Mouse (Mus musculus) heart, postnatal 25 days (tissue): ENCODE measurements at regions not wholly inside any gene's neighbourhood (a gene's known extent, or its start where the extent isn't known, plus 50 kb on each side); places are given as distances from the start of the nearest gene placed in this dataset.

Source experiments
- DNase-seq: peaks from one replicate; pipeline ENCODE4 v3.0.0; 2022; ENCODE audit warnings: low spot score
- intact Hi-C: fragments of 180-260 bp; cut with DNase I; formaldehyde crosslinking; loops from one replicate; pipeline ENCODE4 v1.15.1; 2025

DNA sequence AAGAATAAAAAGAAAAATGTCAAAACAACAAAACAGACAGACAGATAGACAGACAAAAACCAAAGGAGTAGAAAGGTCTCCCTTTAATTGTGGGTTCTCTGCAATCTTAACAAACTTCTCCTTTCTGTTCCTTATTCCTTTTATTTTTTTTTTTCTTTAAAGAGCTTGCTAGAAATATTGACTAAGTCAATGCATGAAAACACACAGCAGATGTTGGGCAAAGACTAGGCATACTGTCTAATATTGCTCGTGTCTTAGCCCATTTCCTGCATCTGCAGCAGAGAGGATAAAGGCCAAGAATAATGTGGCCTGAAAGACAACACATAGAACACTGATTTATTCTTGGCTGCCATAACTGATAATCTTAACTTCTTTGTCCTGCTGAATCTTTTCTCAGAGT is 295.6 kb downstream of the Kctd12 start:
- intact Hi-C loops = no loop called here
- DNase-seq = no peak

GRCm38 (mm10) chr14:102676582-102676981 is 305.9 kb downstream of the Kctd12 start:
- intact Hi-C loops = no loop called here
- DNase-seq = no peak

DNA sequence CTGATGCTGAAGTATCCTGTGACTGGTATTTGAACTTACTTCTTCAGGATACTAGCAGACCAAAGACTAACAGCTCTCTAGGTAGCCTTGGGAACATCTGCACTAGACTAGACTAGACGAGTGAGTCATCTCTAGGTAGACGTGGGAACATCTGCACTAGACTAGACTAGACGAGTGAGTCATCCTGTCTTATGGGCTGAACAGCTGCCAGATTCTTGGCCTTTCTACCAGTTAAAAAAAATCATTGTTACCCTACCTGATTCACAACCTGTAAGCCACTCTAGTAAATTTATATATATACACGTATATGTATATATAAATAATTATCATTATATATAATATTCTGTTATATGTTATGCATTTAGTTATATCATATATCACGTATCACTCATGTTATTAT is 307.8 kb downstream of the Kctd12 start:
- no peak for DNase-seq
- intact Hi-C loops = no loop called here

DNA sequence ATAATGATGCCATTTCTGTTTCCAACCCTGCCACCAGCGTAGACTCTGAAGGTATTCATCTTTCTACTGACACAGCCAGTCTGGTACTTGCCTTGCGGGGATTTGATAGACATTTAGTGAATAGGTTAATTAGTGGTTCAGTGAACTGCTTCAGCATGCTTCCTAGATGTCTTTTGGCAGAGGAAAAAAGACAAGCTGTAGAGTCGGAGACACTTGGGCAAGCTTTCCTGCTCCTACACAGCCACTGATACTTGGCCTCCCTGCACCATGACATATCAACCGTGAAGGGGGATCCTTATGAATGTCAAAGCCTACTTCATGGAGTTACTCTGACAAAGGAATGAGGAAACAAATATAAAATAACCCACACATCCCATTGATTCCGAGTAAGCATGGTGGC is 308.7 kb downstream of the Kctd12 start:
- intact Hi-C loops = no loop called here
- DNase-seq = no peak

- intact Hi-C loops = no loop called here
- no peak for DNase-seq
Measured at GRCm38 (mm10) chr14:102663240-102663639, 319.2 kb downstream of the Kctd12 start.

DNA sequence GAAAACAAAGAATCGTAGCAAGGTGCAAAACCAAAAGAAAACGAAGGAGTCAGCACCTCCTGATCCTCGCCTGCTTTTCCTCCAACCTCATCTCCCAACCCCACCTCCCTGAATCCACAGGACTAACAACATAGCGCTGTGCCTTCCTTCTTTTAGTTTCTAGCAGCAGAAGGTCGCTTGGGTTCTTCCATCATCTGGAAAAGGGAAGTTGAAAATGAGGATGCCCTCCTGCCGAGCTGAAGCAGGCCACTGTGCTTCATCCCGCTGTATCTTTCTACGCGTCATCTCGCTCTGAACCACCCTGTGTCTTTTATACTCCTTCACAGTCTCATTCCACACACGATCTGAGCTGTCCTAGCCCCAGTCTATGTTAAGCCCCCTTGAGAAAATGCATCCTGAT is 322.1 kb downstream of the Kctd12 start:
- intact Hi-C loops = no loop called here
- DNase-seq = no peak

GRCm38 (mm10) chr14:102656235-102656634 is 326.2 kb downstream of the Kctd12 start:
- no peak for DNase-seq
- intact Hi-C loops = no loop called here

DNA sequence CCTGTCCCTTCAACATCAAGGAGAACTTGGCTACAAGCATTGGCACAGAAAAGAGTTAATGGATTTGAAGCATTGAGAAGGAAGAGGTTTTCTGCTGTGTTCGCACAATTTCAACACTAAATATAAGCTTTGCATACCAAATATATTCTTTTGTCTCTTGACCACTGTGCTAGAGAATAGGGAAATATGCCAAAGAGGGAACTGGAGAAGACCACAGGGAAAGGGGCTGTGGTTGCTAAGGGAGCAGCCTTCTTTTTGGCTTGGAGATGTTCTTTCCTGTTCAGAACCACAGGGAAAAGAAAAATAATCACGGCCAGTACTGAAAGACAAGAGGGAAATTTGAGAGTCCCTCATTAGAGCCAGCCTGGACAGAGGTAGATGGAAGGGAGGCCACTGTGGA is 352.8 kb downstream of the Kctd12 start:
- intact Hi-C loops = no loop called here

DNA sequence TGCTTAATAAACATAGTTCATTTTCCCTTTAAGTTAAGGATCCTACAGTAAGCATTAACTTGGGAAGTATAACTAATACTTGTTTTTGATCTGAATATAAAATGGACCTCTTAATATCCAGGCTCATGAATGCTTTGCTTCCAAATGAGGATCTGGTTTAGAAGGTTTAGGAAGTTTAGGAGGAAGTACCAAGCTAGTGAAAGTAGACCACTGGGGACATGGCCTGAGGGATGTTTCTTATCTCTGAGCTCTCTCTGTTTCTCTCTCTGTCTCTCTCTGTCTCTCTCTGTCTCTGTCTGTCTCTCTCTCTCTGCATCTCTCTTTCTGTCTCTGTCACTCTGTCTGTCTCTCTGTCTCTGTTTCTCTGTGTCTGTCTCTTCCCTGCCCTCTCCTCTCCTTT is 360.9 kb downstream of the Kctd12 start:
- no peak for DNase-seq
- intact Hi-C loops = no loop called here

More for the DNA sequence above, 352.8 kb downstream of the Kctd12 start:
- DNase-seq = no peak

DNA sequence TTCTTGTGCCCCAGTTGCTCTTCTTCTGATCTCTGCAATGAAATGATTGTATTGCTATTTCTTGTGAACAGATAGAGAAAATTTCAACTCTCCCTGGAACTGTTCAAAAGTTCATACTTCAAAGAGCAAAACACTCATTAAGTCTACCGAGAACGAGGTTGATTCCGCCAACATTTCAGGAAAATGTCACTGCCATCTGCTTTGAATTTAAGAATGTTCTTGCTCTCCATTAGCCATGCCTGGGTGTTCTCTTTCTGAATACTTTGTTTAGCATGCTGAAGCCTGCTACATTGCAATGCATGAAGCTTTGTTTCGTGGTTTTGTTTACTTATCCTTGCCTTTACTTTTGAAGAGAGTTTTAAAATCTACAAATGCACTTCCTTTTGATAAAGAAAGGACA is 363.4 kb downstream of the Kctd12 start:
- intact Hi-C loops = no loop called here
- no peak for DNase-seq

DNA sequence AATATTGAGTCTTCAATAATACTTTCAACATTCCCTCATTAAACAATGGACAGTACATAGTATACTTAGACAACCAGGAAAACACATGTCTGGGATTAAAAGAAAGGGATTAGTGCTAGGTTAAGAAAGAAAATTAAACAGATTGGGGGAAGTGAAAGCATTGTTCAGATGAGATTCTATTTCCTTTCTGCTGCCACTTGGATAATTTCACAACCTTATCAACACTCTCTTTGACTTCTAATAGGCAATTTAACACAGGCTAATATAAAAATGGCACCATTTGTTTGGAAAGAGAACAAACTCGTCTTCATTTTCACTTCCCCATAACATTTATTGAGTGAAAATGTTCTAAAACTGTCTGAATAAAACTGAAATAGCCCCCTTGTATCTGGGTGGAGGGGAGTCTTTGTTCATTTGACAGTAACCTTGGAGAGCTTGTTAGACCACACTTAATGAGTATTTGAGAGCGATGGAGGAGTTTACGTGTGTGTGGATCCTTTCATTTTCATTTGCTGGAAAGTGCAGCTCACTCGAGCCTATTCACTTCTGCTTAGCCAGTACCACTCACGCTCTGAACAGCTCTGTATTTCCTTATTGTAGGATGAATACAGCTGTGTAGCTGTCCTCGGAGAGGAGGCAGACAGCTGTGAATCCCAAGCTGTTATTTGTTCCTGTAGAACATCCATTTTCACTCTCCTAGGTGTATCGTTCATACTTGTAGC is 366.7 kb downstream of the Kctd12 start:
- intact Hi-C loops = no loop called here
- no peak for DNase-seq

DNA sequence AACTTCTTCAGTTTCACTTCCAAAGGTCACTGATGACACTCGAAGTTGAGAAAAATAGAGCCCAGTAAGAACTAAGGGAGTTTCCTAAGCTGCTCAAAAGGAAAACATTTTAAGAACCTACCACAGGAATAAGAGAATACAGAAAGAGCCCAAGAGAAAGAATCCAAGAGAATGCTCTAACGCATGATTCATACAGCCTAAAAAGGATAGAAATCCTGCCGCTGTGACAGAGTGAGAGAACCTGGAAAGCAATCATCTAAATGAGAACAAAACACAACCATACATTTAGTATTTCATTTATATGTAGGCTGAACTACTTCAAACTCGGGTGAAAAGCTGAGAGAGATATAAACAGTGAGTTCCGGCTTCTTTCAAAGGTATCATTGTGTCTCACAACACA is 376.4 kb downstream of the Kctd12 start:
- intact Hi-C loops = no loop called here
- no peak for DNase-seq

- intact Hi-C loops = no loop called here
- DNase-seq = no peak
Measured at GRCm38 (mm10) chr14:102594850-102595249, 387.6 kb downstream of the Kctd12 start.

GRCm38 (mm10) chr14:102553781-102554180 is 428.7 kb downstream of the Kctd12 start:
- DNase-seq = no peak
- intact Hi-C loops = no loop called here

- intact Hi-C loops = no loop called here
- no peak for DNase-seq
Measured at GRCm38 (mm10) chr14:102552598-102552997, 429.8 kb downstream of the Kctd12 start.

GRCm38 (mm10) chr14:102524894-102525577 is 457.4 kb downstream of the Kctd12 start:
- intact Hi-C loops = no loop called here
- no peak for DNase-seq

DNA sequence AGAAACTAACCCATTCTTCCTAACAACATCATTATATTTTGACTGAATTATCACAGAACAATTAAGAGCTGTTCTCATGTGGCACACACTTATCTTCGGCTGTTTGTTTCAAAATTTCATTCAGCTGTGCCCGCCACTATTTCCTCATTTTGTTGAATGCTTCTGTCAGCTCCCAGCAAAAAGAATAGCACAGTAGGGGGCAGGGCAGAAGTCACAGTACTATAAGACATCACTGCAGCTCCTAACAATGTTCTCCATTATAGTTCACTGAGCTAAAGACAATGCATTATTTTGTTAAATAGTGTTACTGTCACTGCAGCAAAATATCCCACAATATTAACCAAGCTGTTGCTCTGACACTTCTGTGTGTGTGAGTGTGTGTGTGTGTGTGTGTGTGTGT is 465.7 kb downstream of the Kctd12 start:
- intact Hi-C loops = no loop called here
- no peak for DNase-seq

DNA sequence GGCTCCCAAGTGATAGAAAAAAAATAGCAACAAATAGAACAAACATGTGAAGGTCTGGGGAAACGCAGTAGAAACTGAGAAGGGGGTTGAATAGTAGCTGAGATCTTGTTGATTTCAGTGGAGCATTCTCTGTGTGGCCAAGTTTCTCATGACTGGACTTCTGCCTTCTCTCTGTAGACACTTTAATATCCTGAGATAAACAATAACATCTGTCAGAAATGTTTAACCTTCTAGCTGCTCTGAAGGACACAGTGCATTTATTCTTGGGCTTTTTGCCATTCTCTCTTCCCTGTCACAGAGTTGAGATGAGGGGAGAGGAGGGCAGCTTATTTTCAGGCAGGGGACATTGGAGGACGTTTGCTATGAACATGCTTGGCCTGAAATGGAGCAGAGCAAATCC is 467.9 kb downstream of the Kctd12 start:
- intact Hi-C loops = loop anchor here (5.0 kb wide), 1 partner anchor 468 kb away; the partner anchor contains the start of gene Kctd12
- no peak for DNase-seq

- intact Hi-C loops = loop anchor here (2.0 to 5.0 kb wide), 2 partner anchors 470 to 566 kb away; partner anchors contain the start of gene Kctd12
- DNase-seq = no peak
Measured at GRCm38 (mm10) chr14:102512651-102513050, 469.8 kb downstream of the Kctd12 start.

DNA sequence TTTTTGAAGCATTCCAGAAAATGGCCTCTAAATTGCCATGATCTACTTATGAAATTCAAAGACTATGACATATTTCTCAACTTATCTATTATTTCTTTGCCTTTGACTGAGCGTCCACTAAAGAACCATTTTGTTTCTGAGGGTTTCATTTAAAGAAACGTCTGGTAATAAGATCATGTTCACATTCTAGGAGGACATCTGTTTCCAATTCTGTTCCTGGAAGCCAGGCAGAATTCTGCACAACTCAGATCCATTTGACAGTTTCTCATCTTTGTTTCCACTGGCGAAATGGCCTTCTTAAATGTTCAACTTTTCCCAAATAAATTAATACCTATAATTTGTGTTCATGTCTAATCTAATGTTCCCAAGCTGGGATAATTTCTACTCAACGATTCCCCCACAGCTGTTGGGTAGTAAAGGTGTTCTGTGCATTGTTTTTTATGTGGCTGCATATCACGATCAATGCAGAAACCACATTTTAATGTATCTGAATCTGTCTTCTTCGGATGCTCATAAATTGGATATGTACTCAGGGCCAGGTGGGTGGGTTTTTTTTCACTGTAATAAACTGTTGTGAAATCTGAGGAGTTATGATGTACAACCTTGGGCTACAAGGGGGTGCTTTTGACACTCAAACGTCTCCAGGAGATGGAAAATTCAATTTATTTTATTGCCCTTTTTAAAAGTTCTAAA is 470.6 kb downstream of the Kctd12 start:
- no peak for DNase-seq
- intact Hi-C loops = loop anchor here (2.0 to 5.0 kb wide), 3 partner anchors 331 to 565 kb away; partner anchors contain the start of gene Kctd12

- intact Hi-C loops = loop anchor here (2.0 to 5.0 kb wide), 2 partner anchors 330 to 472 kb away; partner anchors contain the start of gene Kctd12
- DNase-seq = no peak
Measured at GRCm38 (mm10) chr14:102510387-102510786, 472.1 kb downstream of the Kctd12 start.
